Mouse (Mus musculus): ENCODE results near the gene Prr5l.

The Prr5l gene

DNA sequence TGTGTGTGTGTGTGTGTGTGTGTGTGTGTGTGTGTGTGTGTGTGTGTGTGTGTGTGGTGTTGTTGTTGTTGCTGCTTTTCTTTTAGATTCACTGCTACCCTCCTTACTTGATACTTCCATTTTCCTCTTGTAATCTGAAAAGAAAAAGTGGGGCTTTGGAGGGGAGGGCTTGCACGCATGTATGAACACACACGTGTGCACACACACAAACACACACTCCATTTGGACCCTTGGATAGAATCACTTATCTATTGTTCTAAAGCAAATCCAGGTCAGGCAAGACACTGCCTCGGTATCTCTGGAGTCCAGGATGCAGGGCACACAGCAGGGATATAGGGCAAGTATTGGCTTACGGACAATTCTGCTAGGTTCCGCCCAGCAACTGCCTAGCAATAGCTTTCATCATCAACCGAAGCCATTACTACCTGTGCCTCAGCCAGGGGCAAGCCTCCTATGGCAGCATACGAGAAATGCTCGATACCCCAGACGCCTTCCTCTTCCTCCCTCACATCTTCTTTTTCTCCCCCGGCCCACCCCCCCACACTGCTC lies 159.4 kb downstream of the Prr5l start:
- DNase-seq (ENCODE audit: low spot score), result no peak

DNA sequence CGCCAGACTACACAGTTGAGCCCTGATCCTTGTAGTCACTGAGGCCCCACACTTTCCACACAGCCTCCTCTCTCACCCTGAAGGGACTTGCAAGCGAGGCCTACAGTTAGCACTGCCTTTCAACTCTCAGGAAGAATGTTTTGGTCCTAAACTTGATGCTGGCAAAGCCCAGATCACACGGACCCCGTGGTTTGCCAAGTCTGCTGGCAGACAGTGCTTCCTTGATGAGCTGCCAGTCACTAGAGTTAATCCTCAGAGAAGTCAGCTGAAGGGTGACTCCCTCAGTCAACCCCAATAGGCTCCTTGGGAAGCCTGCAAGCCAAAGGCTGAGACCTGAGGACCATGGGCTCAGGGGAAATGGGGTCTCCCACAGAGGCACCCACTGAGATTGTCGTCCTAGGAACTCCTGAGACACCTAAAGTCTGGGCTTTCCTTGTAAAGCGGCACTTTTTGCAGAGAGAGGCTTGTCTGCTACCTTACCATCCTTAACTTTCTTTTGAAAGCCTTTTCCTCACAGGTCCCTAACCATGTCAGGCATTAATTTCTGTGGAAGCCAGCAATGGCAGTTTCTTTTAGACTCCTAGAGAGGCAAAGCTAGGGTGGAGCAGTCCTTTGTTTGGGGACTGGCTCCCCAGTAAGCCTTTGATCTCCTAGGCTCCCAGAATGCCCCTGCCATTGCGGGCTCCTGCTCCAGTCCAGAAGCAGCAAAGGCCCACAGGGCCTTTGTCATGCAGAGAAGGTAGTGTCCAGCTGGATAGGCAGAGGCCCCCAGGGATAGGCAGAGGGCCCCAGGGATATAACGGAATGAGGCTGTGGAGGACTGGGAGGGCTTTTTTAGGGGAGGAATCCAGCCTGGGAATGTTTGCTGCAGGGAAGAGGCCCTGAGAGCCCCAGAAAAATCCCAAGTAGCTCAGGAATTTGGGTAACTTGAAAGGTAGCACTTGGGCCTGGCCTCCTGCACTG lies 160.2 kb downstream of the Prr5l start:
- DNase-seq (ENCODE audit: low spot score), result peak; percentile 88

DNA sequence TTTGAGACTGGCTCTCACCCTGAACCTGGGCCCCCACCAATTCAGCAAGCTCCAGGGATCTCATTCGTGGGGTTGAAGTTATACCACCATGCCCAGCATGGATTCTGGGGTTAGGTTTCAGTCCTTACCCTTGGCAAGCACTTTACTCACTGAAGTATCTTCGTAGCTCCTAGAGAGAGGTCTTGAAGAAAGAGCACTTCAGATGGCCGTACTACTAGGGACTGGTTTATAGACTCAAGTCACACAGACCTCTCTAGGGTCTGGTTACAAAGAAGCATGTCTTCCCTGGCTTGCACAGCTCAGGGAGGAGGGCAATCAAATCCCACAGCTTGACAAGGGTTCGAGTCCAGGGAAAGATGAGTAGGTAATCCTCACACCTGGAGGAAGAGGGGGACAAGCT lies 161.0 kb downstream of the Prr5l start:
- DNase-seq (ENCODE audit: low spot score), result no peak

DNA sequence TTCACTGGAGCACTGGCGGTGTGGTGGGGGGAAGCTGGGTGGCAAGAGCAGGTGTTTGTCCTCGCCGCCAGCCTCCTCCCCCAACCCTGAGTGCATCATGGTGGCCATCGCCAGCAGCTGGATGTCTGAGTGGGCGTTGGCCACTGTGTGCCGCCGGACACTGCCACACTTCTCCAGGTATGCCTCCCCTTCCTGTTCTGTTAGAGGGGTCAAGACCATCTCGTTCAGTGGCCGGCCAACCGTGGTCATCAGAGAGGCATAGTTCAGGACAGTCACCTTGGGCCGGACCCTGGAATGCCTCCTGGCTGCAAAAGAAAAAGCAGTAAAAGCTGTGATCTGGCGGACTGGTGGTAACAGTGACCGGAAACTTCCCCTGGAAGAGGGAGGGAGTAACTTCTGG lies 165.7 kb downstream of the Prr5l start:
- no peak for DNase-seq (ENCODE audit: low spot score)

DNA sequence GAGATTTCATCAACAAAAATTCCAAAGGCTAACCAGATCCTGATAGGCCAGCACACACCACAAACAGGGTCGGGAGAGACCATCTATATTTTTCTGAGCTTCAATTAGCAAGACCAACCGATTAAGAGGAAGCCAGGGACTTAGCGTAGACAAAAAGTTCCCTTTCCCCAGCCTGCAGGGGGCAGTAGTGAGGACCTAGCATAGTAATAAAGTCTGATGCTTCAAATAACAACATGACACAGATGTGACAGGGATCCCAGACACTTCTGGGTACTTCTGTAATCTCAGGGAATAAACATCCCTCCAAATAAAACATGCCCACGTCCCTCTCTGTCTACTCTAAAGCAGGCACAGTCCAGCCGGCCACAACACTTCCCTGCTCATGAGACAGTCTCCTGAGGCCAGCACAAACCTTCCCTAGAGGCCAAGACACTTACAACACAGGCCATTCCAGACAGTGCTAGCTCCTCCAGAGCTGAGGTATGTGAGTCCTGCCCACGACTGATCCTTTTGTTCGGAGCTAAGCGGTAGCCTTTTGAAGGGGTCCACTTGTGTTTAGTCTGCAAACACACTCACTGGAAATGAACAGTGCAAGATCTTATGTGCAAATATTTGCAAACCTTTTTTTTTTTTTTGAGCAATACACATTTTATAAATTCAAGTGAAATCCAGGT lies 167.0 kb downstream of the Prr5l start:
- DNase-seq (ENCODE audit: low spot score), result peak; percentile 23

DNA sequence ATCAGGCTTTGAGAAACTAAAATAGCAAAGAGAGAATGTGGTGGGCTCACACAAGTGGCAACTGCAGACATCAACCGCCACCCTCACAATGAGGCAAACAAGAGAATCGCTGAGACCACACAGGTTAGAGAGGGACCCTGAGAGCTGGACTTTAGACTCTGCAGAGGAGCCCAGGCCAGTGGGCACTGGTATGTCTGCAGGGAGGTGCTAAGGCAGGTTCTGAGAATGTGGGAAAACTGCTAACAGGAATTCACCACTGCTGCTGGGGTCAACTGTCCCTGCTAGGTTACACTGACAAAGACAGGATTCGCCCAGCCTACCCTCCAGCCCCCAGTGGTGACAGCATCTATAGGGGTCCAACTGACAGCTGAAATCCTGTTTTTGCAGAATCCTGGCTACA lies 171.2 kb downstream of the Prr5l start:
- no peak for DNase-seq (ENCODE audit: low spot score)

DNA sequence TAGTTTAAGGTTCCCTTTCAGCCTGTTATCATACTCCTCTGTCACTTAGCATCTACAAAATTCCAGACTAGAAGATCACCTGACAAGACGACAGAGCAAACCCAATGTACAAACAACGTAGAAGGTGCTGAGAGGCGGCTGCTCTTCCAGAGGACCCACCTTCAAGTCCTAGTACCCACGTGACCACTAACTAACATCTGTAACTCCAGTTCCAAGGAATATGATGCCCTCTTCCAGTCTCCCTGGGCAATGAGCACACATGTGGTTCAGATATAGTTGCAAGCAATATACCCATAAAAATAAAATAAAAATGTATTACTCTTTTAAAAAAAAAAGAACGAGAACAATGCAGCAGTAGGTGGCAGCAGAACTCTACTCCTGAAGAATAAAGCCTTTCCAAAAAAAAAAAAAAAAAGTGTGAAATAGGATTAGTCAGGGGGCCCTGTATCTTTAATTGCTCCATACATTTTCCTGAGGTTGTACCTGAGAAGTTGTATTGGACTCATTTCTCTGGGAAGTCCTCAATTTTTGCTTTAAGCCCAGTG lies 176.8 kb downstream of the Prr5l start:
- peak; percentile 68 for DNase-seq (ENCODE audit: low spot score)

DNA sequence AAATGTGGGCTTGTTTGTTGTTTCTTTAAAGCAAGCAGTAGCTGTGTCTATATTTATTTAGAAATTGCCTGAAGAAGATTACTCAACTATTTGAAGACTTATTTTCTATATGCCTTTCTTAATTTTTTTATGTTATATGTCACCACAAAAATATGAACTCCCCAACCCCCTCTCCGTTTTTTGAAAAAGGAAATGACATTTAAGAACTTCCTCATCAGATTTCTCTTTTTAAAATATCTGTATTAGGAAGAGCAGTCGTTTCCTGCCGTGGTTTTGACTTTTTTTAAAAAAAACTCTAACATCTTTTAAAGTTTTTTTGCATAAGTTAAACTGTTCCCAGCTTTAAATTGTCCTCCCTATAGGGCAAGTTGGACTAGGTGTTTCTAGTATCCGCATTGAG lies 183.5 kb downstream of the Prr5l start:
- DNase-seq (ENCODE audit: low spot score), result no peak

DNA sequence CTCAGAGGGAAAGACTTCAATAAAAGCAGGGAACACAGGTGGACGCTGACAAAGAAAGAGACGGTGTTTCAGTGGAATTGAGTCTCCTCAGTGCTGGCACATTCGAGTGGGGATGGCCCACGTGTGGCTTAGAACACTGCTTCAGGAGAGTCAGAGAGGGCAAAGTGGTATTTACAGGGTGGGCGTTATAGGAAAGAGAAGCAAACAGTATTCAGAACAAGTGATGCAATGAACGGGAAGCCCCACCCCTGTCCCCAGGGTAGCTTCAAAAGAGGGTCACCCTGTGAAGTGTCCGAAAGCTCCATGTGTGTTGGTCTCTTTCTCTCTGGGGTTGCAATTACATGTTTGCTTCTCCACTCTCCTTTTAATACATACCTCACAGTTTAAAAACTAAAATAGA lies 187.2 kb downstream of the Prr5l start:
- no peak for DNase-seq (ENCODE audit: low spot score)

DNA sequence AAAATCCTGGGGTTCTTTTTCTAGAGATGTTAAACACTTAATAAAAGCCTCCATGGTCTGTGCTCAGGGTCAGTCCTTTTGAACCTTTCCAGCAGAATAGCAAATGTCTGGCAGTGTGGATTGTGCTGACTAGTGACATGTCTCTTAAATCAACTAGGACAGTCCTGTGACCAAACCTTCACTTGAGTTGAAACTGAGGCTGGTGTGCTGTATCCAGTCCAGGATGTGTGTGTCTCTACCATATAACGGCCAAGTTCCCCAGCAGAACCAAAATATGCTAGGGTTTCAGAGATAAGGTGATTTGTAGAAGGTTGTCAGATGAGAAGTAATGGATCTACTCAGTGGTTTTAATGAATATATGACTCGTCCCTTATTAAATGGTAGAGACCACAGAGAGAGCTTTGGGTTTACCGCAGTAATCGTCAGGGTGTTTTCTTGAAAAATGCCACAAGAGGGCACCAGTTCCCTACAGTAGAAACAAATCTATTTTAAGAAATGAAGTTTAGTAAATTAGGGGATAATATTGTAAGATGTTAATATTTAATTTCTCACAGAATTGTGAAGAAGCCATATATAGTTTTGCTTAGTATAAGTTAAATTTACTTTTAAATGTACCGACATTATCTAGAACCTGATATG lies 189.1 kb downstream of the Prr5l start:
- DNase-seq (ENCODE audit: low spot score), result peak; percentile 57

DNA sequence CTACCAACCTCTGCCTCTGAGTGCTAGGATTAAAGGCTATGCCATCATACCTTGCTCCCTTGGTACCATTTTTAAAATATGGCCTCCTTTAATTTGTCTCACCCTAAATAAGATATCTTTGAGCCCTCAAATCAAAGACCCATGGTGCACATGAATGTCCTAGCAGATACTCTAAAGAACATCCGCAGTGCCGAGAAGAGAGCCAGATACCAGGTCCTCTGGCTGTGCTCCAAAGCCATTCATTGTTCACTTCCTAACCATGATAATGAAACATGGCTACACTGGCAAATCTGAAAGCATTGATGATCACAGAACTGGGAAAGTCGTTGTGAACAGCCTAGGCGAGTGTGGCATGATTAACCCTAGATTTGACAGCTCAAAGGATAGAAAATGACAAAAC lies 189.8 kb downstream of the Prr5l start:
- no peak for DNase-seq (ENCODE audit: low spot score)

DNA sequence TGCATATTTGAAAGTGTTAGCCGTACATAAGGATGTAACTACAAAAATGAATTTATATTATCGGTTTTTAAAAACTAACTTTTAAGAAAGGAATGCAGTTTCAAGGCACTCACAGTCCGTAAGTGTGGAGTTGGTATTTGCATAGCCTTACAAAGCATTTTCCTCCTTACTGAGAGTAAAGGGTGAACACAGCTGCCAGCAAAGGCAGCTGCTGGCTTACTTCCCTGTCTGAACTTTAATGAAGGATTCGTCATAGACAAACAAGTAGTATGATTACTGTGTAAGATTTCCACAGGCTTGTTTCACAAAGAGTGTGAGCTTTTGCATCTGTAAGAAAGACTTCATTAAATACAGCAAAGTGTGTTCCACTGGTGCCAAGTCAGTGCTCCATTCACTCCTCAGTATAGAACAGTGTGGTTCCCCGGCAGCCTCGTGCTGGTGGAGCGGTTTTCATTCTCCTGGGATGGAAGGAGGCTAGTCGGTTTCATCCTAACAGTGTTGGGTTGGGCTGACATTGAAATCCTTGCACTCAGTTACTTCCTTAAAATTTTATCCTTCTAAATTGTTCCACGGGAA lies 192.5 kb downstream of the Prr5l start:
- DNase-seq (ENCODE audit: low spot score), result peak; percentile 81

DNA sequence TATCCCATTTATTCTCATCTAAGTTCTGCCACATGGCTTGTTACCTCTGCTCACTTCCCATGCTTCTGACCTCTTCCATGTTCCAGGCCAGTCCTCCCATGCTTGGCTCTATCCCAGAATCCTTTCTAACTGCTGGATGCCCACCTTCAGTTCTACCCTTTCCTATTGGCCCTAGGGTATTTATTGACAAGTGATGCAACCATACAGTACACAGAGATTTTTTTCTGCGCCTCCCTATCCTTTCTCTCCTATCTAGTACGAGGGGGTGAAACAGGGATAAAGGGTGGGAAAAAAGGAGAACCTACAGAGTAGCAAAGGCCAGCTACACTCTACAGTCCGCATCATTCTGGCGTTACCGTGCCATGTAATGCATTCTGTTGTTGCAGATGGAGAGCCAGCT lies 194.8 kb downstream of the Prr5l start:
- DNase-seq (ENCODE audit: low spot score), result no peak

DNA sequence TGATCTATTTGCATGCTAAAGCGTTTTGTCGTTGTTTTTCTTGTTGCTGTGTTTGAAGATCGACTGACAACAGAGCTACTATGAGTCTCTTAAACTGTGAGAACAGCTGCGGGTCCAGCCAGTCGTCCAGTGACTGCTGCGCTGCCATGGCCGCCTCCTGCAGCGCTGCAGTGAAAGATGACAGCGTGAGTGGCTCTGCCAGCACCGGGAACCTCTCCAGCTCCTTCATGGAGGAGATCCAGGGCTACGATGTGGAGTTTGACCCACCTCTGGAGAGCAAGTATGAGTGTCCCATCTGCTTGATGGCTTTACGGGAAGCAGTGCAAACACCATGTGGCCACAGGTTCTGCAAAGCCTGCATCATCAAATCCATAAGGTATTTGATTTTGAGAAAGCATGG lies 198.4 kb downstream of the Prr5l start:
- no peak for DNase-seq (ENCODE audit: low spot score)

DNA sequence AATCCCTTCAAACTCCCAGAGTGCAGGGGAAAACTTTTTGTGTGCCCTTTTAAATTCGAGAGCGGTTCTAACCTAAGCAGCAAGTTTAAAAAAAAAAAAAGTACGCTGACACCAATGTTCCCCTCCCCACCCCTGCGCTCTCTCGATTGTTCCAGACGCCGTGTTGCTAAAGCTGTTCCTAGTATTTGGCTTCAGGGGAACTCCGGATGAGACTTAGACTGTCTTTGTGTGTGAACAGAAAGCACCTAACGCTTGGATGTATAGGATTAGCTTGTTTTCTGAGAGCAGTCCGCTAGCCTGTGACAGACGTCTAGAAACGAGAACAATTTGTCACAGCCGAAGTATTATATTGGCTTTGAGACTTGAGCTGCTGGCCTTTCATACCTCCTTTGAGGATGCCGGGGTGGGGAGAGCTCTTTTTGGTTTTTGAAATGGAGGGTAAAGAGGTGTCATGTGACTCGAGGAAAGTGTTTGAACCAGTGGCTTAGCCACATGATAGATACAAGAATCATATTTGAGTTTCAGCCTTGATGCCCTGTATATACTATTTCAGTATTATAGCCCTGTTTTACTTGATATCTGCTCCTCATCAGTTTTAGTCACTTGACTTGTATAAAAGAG lies 203.6 kb downstream of the Prr5l start:
- peak; percentile 31 for DNase-seq (ENCODE audit: low spot score)

DNA sequence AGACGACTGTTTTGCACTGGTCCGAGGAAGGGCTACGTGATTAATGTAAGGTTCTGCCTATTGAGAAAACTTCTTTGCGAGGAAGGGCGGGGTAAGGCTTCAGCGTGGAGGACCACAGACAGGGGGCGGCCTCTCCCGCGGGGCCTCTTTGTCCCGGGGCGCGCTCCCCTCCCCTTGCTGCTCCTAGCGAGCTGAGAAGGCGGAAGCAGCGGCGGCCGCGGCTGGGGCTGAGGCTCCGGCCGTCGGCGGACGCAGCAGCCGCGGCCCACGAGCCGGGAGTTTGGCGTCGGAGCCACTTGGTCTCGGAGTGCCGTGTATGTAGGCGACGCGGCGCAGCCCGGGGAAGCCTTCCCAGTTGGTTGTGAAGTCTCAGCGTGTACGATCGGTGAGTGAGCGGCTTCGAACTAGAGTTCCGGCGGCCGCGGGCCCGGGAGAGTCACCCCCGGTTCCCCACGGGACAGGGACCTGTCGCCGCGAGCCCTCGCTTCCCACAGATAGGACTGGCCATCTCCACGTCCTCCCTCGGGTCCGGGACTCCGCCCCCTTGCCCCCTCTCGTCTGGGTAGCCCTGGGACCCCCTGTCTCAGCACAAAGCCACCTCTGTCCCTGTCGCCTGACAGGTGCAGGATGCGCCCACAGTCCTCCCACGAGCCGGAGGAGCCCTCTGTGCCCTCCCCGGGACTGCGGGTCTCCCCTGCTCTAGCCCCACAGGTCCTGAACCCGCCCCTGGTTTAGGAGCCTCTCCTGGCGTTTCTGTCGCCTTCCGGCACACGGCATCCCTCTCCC lies 204.4 kb downstream of the Prr5l start, which contains the start of gene Traf6:
Gene Traf6 (plus strand): TSS at position 194 of the 786 bp plus-strand sequence.
- DNase-seq (ENCODE audit: low spot score), result peak; percentile 86

DNA sequence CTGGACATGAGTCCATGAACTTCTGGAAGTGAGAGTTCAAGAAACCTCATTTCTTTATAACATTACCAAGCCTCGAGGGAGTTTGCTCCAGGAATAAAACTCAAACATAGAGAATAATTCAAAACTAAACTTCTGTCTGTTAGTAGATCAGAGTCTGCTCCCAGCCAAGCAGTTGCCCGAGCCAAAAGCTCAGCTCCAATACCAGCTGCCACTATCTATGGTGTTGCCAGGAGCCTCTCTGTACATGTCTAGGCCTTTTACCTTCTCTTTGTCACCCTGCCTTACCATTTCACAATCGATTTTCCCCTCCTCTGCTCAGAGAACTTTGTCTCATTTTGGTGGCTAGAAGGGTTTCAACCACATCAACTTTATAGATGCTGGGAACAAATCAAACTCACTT lies 209.3 kb downstream of the Prr5l start:
- DNase-seq (ENCODE audit: low spot score), result no peak

DNA sequence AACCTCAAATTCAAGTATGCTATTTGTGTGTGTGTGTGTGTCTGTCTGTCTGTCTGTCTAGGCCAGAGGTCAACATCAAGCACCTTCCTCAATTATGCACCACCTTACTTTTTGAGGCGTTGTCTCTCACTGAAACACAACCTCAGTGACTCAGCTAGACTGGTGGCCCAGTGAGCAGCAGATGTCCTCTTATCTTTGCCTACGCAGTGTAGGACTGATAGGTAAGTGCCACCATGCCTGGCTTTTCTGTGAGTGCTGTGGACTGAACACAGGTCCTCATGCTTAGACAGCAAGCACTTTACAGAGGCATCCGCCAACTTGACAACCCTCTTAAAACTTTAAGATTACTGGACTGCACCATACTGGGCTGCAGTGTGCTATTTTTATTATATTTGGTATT lies 214.1 kb downstream of the Prr5l start:
- no peak for DNase-seq (ENCODE audit: low spot score)

DNA sequence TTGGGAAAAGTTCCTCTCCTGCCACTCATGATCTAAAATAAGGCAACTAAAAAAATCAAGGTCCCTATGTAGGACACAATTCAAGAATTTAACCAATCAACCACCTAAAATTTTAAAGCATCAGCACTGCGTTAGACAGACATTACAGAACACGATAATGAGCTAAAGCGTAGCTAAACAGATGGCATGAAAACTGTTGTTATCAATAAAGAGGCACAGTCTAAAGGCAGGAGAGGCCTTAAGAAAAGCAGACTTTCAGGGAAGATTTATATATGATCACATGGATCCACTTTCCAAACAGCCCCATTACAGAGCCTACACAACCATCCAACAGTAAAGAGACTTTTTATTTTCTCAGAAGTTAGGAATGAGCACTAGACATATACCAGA lies 217.1 kb downstream of the Prr5l start:
- no peak for DNase-seq (ENCODE audit: low spot score)

DNA sequence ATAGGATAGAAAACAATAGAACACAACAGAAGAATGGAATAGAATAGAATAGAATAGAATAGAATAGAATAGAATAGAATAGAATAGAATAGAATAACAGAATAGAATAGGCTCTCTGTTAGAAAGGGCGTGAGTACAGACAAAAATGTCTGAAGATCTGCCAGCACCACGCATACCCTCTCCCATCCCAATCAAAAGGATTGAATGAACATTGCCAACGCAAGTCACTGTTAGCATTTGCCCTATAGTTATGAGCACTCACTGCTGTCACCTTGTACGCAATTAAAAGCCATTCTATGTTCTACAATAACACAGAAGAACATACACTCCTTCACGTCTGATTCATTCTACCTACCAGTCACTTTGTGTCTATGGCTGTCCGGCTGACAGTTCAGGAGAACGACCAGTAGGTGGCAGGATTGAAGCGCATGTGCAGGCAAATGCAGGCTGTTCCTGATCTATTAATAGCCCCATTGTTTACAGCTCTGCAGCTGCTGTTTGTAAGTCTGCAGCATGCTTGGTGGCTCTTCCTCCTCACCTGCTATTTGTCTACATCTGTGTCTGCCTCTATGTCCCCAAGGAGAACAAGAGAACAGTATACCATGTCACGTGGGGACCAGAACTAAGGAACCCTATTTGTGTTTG lies 217.6 kb downstream of the Prr5l start:
- DNase-seq (ENCODE audit: low spot score), result peak; percentile 86
